Mouse (Mus musculus): ENCODE results near the gene Sipa1l3.

DNA sequence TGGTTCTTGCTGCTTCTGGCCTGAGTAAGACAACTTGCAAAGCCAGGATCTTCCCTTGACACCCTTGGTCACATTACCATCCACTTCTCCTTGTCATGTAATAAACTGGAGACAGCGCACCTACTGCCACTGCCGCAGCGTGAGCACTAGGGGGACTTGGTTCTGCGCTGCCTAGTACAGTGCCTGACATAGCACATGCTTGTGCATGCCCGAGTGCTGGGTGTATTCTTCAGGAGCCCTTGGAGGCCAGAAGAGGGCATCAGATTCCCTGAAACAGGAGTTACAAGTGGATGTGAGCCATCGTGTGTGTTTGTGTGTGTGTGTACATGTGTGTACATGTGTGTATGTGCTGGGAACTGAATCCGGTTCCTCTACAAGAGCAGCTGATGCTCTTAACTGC, 231.0 kb downstream of the Sipa1l3 start:
- peak; percentile 30 for TF ChIP-seq CTCF (IDR thresholded peaks at IDR 0.05; ENCODE audit: low read depth, low read length)
- no peak for TF ChIP-seq EP300 (IDR thresholded peaks at IDR 0.05; ENCODE audit: insufficient read depth, low read depth, low read length)
